Mouse (Mus musculus) mesoderm, embryonic 11.5 days (tissue): ENCODE results near the gene Defa31.
"Not testable (repeated sequence)": the region's sequence is repeated elsewhere in the genome, so short reads cannot be mapped to it uniquely, and the experiment has no call there.

Experiments used
- DNase-seq: peaks from one replicate; pipeline ENCODE4 v3.0.0-alpha.2; 2012; ENCODE audit warnings: low read depth, low spot score

Defa31 gene

GRCm38 (mm10) chr8:21191314-21191713 lies at the start of gene Defa31:
Defa31 (plus strand) TSS chr8:21191614.
- DNase-seq: not testable (repeated sequence)

GRCm38 (mm10) chr8:21161977-21162376 lies 29.4 kb upstream of the Defa31 start, which contains the start of gene Defa22:
Defa22 (plus strand) TSS chr8:21162277.
- not testable (repeated sequence) for DNase-seq

- not testable (repeated sequence) for DNase-seq
Measured at GRCm38 (mm10) chr8:21201261-21201660, 9.8 kb downstream of the Defa31 start, which contains the start of gene Gm15293. Gm15293 (plus strand) TSS chr8:21201561.
